Mouse (Mus musculus): ENCODE measurements around the gene Creb5. TPM values are rescaled to one million over a fixed set of nuclear protein-coding genes. Genes with fewer than 3 reads are reported as not detected.

Creb5 gene
- polyA plus RNA-seq, 1 experiment from 2014 or later: 0.28 TPM

DNA sequence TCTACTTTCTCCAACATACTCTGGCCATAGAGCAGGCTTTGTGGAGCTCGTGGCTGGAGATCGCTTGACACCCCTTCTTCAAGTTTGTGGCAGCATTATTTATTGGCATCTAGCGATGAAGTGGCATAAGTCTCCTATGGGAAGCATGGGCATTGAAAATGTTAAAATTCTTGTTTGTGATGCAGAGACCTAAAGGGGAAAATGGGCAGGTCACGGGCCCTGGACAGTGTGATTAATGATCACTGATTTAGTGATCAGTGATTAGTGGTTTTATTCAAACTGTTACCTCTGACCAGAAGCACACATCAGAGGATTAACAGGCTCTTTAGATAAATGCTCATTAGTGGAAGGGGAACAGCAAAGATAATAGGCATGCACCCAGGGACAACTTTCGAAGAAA, 2.6 kb downstream of the Creb5 start:
- Histone ChIP-seq H3K27me3 (peaks cover 71% of the 10 kb centered on the region), H3K4me2 (no peak overlapping the region), H3K27ac (no peak overlapping the region), H3K4me1 (replicated peaks) (peaks cover 12% of the 10 kb centered on the region), H3K36me3 (no peaks in the 10 kb centered on the region), H3K9me3 (replicated peaks) (no peaks in the 10 kb centered on the region), H3K4me3 (replicated peaks) (no peak overlapping the region), H3K9ac (no peak overlapping the region)
- DNase-seq (no peak), ATAC-seq (ENCODE audit: low read depth) (no peak)
- 20% methylated on average over 5 of the region's 5 CpGs for WGBS (ENCODE audit: insufficient replicate concordance)

DNA sequence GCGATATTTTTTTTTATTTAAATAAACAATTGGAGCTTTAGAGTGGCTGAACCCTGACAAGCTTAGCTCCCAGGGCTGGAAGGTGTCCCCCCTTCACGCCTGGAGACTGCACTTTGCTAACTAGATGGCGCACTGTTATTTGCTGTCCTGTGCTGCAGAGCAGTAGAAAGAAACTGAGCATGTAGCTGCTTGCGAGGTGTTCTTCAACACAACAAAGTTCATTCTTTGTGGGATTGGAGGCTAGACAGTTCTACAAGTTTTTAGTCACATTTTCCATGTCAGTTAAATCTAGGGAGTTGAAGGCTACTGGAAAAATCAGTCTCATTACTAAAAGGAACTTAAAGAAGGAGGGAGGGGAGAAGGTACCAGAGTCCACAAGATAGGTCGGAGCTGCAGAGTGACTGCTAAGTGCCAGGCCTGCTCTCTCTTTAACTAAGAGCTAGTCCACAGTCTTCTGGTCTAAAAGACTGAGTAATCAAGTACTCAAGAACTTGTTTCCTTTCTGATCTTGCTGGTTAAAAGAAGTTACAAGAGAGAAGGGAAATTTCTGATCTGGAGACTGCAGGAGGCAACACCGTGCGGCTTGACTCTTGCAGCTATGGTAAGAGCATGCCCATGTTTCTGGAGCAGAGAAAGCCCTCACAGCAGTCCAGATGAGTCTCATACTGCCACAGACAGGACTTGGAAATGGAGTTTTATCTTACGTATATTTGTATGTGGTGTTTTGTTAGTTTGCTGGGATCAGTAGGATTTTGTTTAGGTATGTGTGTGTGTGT, 3.3 kb downstream of the Creb5 start:
- Histone ChIP-seq H3K4me1 (replicated peaks) (peaks cover 12% of the 10 kb centered on the region), H3K36me3 (no peaks in the 10 kb centered on the region), H3K9ac (no peak overlapping the region), H3K27ac (no peak overlapping the region), H3K9me3 (replicated peaks) (no peaks in the 10 kb centered on the region), H3K27me3 (peaks cover 63% of the 10 kb centered on the region), H3K4me3 (replicated peaks) (no peak overlapping the region), H3K4me2 (no peak overlapping the region)
- 35% methylated on average over 8 of the region's 8 CpGs for WGBS (ENCODE audit: insufficient replicate concordance)
- DNase-seq: no peak
- ATAC-seq (ENCODE audit: low read depth): no peak

DNA sequence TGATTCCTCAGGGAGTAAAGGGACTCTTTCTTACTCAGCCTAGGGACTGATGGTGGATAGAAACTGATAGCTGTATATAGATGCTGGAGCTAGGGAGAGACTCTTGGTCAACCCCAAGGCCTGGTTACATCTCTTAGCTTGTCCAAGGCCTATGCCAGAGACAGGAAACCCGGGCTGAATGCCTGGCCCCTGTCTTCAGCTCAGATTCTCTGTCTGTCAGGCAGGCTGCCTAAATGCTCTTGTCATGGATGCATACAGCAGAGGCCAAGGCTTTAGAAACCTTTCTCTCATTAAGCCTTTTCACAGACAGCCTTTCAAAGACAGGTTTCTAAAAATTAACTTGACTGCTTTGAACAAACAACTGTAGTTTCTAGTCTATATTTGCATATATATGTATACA, 5.9 kb downstream of the Creb5 start:
- H3K27me3 ChIP-seq: peaks cover 38% of the 10 kb centered on the region
- H3K4me3 ChIP-seq (replicated peaks): no peak overlapping the region
- ATAC-seq (ENCODE audit: low read depth) (no peak), DNase-seq (no peak)
- no peaks in the 10 kb centered on the region; the same call in 1 of the 2 replicates for H3K4me1 ChIP-seq (replicated peaks)
- H3K4me2 ChIP-seq: no peak overlapping the region
- H3K36me3 ChIP-seq: no peaks in the 10 kb centered on the region
- H3K9me3 ChIP-seq (replicated peaks): no peaks in the 10 kb centered on the region
- H3K27ac ChIP-seq: no peak overlapping the region
- WGBS (ENCODE audit: insufficient replicate concordance): 63% methylated on average over 1 of the region's 1 CpGs
- H3K9ac ChIP-seq: no peak overlapping the region

DNA sequence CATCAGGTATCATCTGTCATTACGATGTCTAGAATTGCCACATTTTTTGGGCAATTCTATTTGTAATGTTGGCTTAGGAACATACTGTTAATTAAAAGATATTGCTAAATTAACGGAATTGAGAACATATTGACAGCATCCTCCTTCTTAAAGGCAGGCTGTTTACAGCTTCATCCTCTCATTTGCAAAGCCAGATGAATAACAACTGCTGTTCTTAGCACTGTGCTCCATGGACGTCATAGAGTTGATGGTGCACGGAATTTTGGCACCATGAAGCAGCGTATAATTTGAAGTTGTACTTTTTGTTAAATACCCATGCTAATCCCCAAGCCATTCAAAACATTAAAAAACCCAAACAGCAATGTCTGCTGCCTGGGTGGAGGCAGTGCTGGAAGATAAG, 10.8 kb downstream of the Creb5 start:
- no peak overlapping the region for H3K27ac ChIP-seq
- 64% methylated on average over 5 of the region's 5 CpGs for WGBS (ENCODE audit: insufficient replicate concordance)
- DNase-seq (no peak), ATAC-seq (ENCODE audit: low read depth) (no peak)
- no peaks in the 10 kb centered on the region for H3K9me3 ChIP-seq (replicated peaks)
- peaks cover 2% of the 10 kb centered on the region; the same call in 1 of the 2 replicates for H3K27me3 ChIP-seq
- no peak overlapping the region for H3K9ac ChIP-seq
- no peak overlapping the region for H3K4me2 ChIP-seq
- no peaks in the 10 kb centered on the region for H3K4me1 ChIP-seq (replicated peaks)
- H3K4me3 ChIP-seq (replicated peaks): no peak overlapping the region
- H3K36me3 ChIP-seq: no peaks in the 10 kb centered on the region

DNA sequence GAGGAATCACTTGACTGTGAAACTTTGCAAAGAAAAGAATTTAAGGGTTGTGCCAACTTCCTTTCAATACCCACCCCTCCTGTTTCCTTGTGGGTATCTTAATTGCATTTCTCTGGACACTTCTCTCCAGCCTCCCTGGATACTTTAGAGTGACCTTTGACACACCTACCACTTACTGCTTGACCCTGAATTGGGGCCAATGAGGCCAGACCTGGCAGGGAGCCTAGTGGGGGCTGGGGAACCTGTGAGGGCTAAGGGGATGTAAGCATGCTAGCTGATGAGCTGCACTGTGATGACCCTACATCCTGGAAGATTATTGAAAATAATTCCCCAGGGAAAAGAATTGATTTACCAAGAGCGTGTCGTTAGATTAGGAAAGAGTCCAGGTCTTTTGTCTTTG, 17.1 kb downstream of the Creb5 start:
- Histone ChIP-seq H3K4me3 (replicated peaks) (no peak overlapping the region), H3K9ac (no peak overlapping the region), H3K9me3 (replicated peaks) (no peaks in the 10 kb centered on the region), H3K27ac (no peak overlapping the region), H3K27me3 (no peaks in the 10 kb centered on the region), H3K4me2 (no peak overlapping the region), H3K36me3 (no peaks in the 10 kb centered on the region), H3K4me1 (replicated peaks) (no peaks in the 10 kb centered on the region)
- ATAC-seq (ENCODE audit: low read depth): no peak
- no peak for DNase-seq
- WGBS (ENCODE audit: insufficient replicate concordance): 71% methylated on average over 2 of the region's 2 CpGs

DNA sequence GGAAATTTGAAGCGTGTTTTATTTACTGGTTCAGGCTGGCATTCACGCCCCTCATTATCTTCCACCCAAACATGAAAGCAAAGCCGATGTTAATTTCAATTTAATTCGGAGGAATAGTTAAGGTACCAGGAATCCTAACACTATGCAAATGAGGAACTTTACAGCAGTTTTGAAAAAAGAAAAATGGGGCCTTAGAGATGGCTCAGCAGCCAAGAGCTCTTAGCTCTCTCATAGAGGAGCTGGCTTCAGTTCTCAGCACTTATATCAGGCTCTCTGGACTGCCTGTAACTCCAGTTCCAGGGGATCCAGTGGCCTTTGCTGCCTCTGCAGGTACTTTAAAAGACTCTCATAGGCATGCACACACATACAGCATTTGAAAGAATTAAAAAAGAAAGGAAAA, 19.1 kb downstream of the Creb5 start:
- Histone ChIP-seq H3K27ac (no peak overlapping the region), H3K9me3 (replicated peaks) (no peaks in the 10 kb centered on the region), H3K4me3 (replicated peaks) (no peak overlapping the region), H3K36me3 (no peaks in the 10 kb centered on the region), H3K4me2 (no peak overlapping the region), H3K9ac (no peak overlapping the region), H3K4me1 (replicated peaks) (no peaks in the 10 kb centered on the region), H3K27me3 (no peaks in the 10 kb centered on the region)
- 64% methylated on average over 4 of the region's 4 CpGs for WGBS (ENCODE audit: insufficient replicate concordance)
- DNase-seq: no peak
- no peak for ATAC-seq (ENCODE audit: low read depth)

DNA sequence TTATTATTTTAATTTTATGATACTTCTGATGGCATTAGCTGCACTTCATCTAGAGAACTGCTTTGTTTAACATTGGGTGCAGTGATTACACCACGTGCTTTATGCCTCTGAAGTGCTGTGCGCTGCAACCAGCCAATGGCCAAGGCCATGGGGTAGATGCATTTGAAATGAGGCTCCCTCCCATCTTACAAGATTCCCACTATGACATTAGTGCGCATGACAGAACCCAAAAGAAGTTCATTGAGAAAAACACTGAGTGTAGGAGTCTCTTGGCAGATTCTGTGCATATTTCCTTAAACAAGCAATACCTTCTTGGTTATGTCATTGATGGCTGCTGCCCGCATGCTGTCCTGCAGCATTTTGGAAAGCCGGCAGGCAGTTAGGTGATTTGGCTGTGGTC, 19.6 kb downstream of the Creb5 start:
- Histone ChIP-seq H3K27me3 (no peaks in the 10 kb centered on the region), H3K4me3 (replicated peaks) (no peak overlapping the region), H3K4me2 (no peak overlapping the region), H3K9ac (no peak overlapping the region), H3K27ac (no peak overlapping the region), H3K36me3 (no peaks in the 10 kb centered on the region), H3K9me3 (replicated peaks) (no peaks in the 10 kb centered on the region), H3K4me1 (replicated peaks) (no peaks in the 10 kb centered on the region)
- 72% methylated on average over 5 of the region's 5 CpGs for WGBS (ENCODE audit: insufficient replicate concordance)
- no peak for DNase-seq
- ATAC-seq (ENCODE audit: low read depth): no peak

DNA sequence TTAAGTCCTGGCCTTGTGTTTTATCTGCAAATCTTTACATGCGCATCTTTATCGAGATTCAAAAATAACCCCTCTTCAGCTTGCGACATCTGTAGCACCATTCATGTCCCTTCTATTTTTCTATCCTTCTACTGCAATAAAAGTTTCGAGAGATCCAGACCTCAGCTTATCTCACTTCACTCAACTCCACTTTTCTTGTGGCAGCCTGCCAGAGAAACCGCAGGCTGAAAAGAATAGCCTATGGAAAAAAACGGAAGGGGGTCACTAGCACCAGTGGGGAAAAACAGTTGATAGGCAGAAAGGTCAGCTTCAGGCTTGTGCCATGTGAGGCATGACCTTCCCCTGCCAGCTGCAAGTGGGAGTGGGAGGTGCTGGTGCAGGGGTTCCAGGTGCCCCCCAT, 21.6 kb downstream of the Creb5 start:
- WGBS (ENCODE audit: insufficient replicate concordance): 31% methylated on average over 6 of the region's 6 CpGs
- no peak for ATAC-seq (ENCODE audit: low read depth)
- H3K4me1 ChIP-seq (replicated peaks): no peaks in the 10 kb centered on the region
- no peaks in the 10 kb centered on the region for H3K9me3 ChIP-seq (replicated peaks)
- no peak for DNase-seq
- no peak overlapping the region for H3K27ac ChIP-seq
- H3K27me3 ChIP-seq: no peaks in the 10 kb centered on the region
- H3K36me3 ChIP-seq: no peaks in the 10 kb centered on the region
- no peak overlapping the region for H3K9ac ChIP-seq
- no peak overlapping the region for H3K4me2 ChIP-seq
- no peak overlapping the region for H3K4me3 ChIP-seq (replicated peaks)

DNA sequence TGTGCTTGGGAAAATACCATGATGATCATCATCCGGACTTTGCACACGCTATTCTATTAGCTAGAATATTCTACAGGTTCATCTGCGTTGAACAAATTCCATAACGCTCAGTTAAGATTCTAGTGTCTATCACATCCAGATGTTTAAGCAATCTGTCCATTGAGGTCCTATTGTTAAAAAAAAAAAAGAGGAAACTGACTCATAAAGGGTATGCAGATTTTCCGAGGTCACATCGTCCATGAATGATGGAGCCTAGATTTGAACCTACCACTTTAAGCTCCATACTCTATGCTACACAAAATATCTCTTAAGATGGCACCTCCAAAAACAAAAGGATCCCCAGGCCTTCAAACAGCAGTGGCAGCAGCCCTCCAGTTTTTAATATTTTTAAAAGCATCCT, 26.5 kb downstream of the Creb5 start:
- no peak overlapping the region for H3K4me3 ChIP-seq (replicated peaks)
- ATAC-seq (ENCODE audit: low read depth) (no peak), DNase-seq (no peak)
- no peak overlapping the region for H3K9ac ChIP-seq
- H3K36me3 ChIP-seq: no peaks in the 10 kb centered on the region
- 71% methylated on average over 6 of the region's 6 CpGs for WGBS (ENCODE audit: insufficient replicate concordance)
- no peak overlapping the region for H3K4me2 ChIP-seq
- no peak overlapping the region for H3K27ac ChIP-seq
- no peaks in the 10 kb centered on the region for H3K9me3 ChIP-seq (replicated peaks)
- H3K27me3 ChIP-seq: no peaks in the 10 kb centered on the region
- H3K4me1 ChIP-seq (replicated peaks): no peaks in the 10 kb centered on the region

DNA sequence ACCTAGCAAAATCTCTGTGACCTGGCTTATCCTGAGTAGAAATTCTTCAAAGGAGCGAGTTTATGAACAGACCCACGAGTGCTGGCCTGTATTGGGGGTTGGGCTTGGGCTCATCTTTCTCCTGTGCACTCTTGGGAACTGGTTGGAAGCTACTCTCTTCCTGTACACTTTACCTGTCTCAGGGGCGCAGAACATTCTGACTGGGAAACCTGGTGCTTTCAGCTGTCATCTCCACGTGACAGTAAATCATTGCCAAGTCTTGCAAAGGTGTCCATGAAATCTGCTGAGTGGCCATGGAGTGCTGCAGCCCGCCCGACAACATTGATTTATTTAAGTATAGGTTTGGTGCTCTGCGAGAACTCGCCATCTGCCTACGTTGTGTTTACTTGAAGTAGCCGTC, 27.1 kb downstream of the Creb5 start:
- Histone ChIP-seq H3K4me1 (replicated peaks) (no peaks in the 10 kb centered on the region), H3K9me3 (replicated peaks) (no peaks in the 10 kb centered on the region), H3K9ac (no peak overlapping the region), H3K4me3 (replicated peaks) (no peak overlapping the region), H3K36me3 (no peaks in the 10 kb centered on the region), H3K4me2 (no peak overlapping the region), H3K27me3 (no peaks in the 10 kb centered on the region), H3K27ac (no peak overlapping the region)
- DNase-seq: no peak
- no peak for ATAC-seq (ENCODE audit: low read depth)
- 65% methylated on average over 10 of the region's 10 CpGs for WGBS (ENCODE audit: insufficient replicate concordance)

DNA sequence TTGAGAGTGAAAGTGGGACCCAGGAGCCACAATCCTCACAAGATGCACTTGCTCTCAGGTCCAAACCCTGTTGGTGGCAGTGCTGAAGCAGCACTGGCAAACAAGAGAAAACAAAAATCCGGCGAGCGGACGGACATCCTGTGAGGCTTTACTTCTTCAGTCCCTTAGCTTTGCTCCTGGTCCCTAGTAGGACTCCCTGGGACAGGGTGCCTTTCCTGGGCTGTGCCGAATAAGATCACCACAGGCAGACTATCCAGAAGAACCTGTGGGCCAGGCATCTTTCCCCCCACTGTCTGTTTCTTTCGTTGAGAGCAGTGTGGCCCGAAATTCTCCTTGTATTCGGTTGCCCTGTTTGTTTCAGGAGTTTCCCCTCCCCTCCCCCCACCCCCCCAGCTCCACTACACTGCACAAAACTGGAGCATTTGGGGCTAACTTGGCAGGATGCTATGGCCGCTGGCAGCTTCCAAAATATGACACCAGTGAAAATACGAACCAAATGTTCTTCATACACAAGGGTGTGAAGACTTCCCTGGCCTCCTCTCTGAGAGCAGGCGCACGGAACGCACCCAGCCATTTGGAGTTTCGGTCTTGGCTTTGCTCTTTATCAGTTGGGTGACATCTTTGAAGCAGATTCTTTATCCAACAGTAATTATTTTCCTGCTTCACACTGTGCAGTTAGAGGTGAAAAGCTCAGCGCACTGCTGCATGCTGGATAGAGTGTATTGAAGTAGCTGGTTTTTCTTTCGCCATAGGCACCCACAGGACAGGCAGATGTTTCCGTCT, 32.7 kb downstream of the Creb5 start:
- H3K36me3 ChIP-seq: no peaks in the 10 kb centered on the region
- no peaks in the 10 kb centered on the region for H3K9me3 ChIP-seq (replicated peaks)
- no peak overlapping the region for H3K4me3 ChIP-seq (replicated peaks)
- H3K27me3 ChIP-seq: no peaks in the 10 kb centered on the region
- WGBS (ENCODE audit: insufficient replicate concordance): 67% methylated on average over 17 of the region's 17 CpGs
- no peak overlapping the region for H3K27ac ChIP-seq
- DNase-seq: no peak
- H3K4me2 ChIP-seq: no peak overlapping the region
- no peak overlapping the region for H3K9ac ChIP-seq
- ATAC-seq (ENCODE audit: low read depth): no peak
- no peaks in the 10 kb centered on the region for H3K4me1 ChIP-seq (replicated peaks)

DNA sequence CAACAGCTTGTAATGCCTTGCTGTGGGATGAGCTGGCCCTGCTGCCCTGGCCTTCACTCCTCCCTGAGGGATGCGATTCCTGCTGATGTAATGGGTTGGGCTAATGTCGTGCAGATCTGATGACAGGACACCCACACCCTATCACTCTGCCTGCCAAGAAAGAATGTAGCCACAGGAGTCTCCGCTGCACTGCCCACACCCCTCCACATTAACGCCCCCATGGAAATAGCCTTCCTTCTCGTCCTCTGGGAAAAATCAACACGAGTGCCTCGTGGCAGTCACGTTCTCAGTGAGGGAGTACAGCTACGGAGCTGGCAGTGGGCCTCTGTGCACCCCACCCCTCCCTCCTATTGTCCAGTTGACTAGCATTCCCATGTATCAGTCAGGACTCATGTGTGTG, 50.3 kb downstream of the Creb5 start:
- no peak overlapping the region for H3K4me2 ChIP-seq
- H3K27ac ChIP-seq: no peak overlapping the region
- H3K27me3 ChIP-seq: no peaks in the 10 kb centered on the region
- ATAC-seq (ENCODE audit: low read depth) (no peak), DNase-seq (no peak)
- no peak overlapping the region for H3K9ac ChIP-seq
- H3K4me1 ChIP-seq (replicated peaks): no peaks in the 10 kb centered on the region
- no peaks in the 10 kb centered on the region for H3K9me3 ChIP-seq (replicated peaks)
- WGBS (ENCODE audit: insufficient replicate concordance): 58% methylated on average over 9 of the region's 9 CpGs
- no peaks in the 10 kb centered on the region for H3K36me3 ChIP-seq
- H3K4me3 ChIP-seq (replicated peaks): no peak overlapping the region

All from liver, embryonic 13.5 days (tissue).